Mouse (Mus musculus): ENCODE results near the gene Abca8b. TPM values are rescaled to one million over a fixed set of nuclear protein-coding genes. Genes with fewer than 3 reads are reported as not detected.

The Abca8b gene
- polyA plus RNA-seq (2012; rRNA removed) = 0.16 and 0.20 TPM in 2 replicates

DNA sequence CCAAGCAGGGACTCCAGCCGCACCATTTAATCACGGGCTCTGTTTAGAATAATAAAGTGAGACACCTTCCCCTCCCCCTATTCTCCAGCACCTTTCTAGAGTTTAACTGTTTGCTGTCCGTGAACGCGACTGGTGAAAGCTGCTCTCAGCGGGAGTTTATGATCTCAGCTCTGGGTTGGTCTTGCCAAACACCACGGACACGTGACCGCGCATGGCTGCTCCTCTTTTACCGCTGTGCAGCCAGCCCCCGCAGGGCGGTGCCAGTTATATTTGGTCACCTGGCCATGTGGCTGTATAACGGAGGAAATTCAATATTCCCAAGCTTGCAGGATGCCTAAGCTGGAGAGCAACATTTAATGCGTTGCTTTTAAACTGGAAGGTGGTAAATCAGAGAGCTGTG, at the start of gene Abca8b:
Abca8b (minus strand) TSS at position 222 of the 400 bp plus-strand sequence.
- TF ChIP-seq CTCF (IDR thresholded peaks at IDR 0.05; ENCODE audit: control insufficient read depth, insufficient read depth, insufficient replicate concordance, low read depth, low read length) (no peak), POLR2A (IDR thresholded peaks at IDR 0.05; ENCODE audit: control insufficient read depth, low read depth, low read length) (no peak)
- Histone ChIP-seq H3K27me3 (ENCODE audit: control insufficient read depth, insufficient read depth, low read length) (no peaks in the 10 kb centered on the region), H3K36me3 (ENCODE audit: control insufficient read depth, insufficient read depth, low read length) (no peaks in the 10 kb centered on the region), H3K27ac (ENCODE audit: control insufficient read depth, insufficient read depth, low read depth, low read length) (peak within 1 kb of the TSS; percentile 17; the same call in 1 of the 2 replicates), H3K4me3 (ENCODE audit: control insufficient read depth, low read depth, low read length) (peak within 1 kb of the TSS; percentile 55), H3K4me1 (ENCODE audit: control insufficient read depth, insufficient read depth, low read length) (peaks cover 4% of the 10 kb centered on the region)

GRCm38 (mm10) chr11:110037795-110038194, 42.1 kb upstream of the Abca8b start:
- Histone ChIP-seq H3K27me3 (ENCODE audit: control insufficient read depth, insufficient read depth, low read length) (no peaks in the 10 kb centered on the region), H3K4me1 (ENCODE audit: control insufficient read depth, insufficient read depth, low read length) (no peaks in the 10 kb centered on the region), H3K27ac (ENCODE audit: control insufficient read depth, insufficient read depth, low read depth, low read length) (no peak overlapping the region), H3K36me3 (ENCODE audit: control insufficient read depth, insufficient read depth, low read length) (no peaks in the 10 kb centered on the region), H3K4me3 (ENCODE audit: control insufficient read depth, low read depth, low read length) (no peak overlapping the region)
- no peak for TF ChIP-seq POLR2A (IDR thresholded peaks at IDR 0.05; ENCODE audit: control insufficient read depth, low read depth, low read length)
- no peak for TF ChIP-seq CTCF (IDR thresholded peaks at IDR 0.05; ENCODE audit: control insufficient read depth, insufficient read depth, insufficient replicate concordance, low read depth, low read length)

- Histone ChIP-seq H3K4me3 (ENCODE audit: control insufficient read depth, low read depth, low read length) (no peak overlapping the region), H3K36me3 (ENCODE audit: control insufficient read depth, insufficient read depth, low read length) (no peaks in the 10 kb centered on the region), H3K27ac (ENCODE audit: control insufficient read depth, insufficient read depth, low read depth, low read length) (no peak overlapping the region), H3K27me3 (ENCODE audit: control insufficient read depth, insufficient read depth, low read length) (no peaks in the 10 kb centered on the region), H3K4me1 (ENCODE audit: control insufficient read depth, insufficient read depth, low read length) (no peaks in the 10 kb centered on the region; the same call in 1 of the 2 replicates)
- no peak for TF ChIP-seq POLR2A (IDR thresholded peaks at IDR 0.05; ENCODE audit: control insufficient read depth, low read depth, low read length)
- no peak for TF ChIP-seq CTCF (IDR thresholded peaks at IDR 0.05; ENCODE audit: control insufficient read depth, insufficient read depth, insufficient replicate concordance, low read depth, low read length)
Observed at GRCm38 (mm10) chr11:110028913-110029695, 33.5 kb upstream of the Abca8b start.

DNA sequence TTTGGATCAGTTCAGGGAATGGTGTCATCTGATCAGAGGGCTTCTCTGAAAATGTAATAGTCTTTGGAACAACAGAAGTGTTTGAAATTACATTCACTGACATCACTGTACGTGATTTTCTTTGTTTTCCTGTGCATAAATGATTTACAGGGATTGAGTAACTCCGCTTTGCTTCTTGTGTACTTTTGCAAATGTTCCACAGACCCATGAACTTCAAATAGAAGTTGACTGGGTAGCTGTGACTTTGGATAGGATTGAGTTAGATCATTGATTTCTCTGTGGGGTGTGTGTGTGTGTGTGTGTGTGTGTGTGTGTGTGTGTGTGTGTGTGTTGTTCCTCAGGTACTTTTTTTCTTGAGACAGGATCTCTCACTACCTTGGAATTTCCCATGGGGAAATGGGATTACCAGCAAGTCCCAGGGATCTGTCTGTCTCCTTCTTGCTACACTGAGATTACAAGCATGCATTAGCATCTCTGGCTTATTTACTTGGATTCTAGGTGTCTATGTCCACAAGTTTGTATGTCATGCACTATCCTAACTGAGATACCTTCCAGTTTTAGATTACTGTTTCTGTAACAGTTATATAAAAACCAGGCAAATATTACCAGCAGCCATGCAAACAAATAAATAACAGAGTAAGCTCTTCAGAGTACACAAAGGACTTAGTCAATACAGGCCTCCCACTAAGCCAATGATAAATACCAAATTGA, 15.3 kb upstream of the Abca8b start:
- no peaks in the 10 kb centered on the region for H3K27me3 ChIP-seq (ENCODE audit: control insufficient read depth, insufficient read depth, low read length)
- no peaks in the 10 kb centered on the region for H3K4me1 ChIP-seq (ENCODE audit: control insufficient read depth, insufficient read depth, low read length)
- no peak for TF ChIP-seq POLR2A (IDR thresholded peaks at IDR 0.05; ENCODE audit: control insufficient read depth, low read depth, low read length)
- H3K27ac ChIP-seq (ENCODE audit: control insufficient read depth, insufficient read depth, low read depth, low read length) = no peak overlapping the region
- H3K4me3 ChIP-seq (ENCODE audit: control insufficient read depth, low read depth, low read length) = no peak overlapping the region
- no peaks in the 10 kb centered on the region for H3K36me3 ChIP-seq (ENCODE audit: control insufficient read depth, insufficient read depth, low read length)

DNA sequence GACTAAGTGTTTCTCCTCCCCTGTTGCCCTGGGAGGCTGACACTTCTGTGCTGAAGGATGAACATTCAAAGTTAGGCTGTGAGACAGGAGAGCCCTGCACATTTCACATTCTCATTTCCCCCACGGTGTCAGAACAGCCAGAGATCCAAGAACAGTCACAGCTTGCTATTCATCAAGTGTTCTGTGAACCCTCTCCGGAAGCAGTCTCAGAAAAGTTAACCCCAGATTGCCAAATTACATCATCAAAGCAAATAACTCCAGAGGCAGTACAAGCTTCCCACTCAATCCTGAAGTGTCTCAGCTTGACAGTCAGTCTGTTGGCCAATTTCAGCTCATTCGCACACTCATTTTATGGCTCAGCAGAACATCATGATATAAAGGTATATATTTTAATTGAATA, 632 bp downstream of the Abca8b start:
- no peak overlapping the region for H3K27ac ChIP-seq (ENCODE audit: control insufficient read depth, insufficient read depth, low read depth, low read length)
- TF ChIP-seq CTCF (IDR thresholded peaks at IDR 0.05; ENCODE audit: control insufficient read depth, insufficient read depth, insufficient replicate concordance, low read depth, low read length) (no peak), POLR2A (IDR thresholded peaks at IDR 0.05; ENCODE audit: control insufficient read depth, low read depth, low read length) (no peak)
- H3K4me1 ChIP-seq (ENCODE audit: control insufficient read depth, insufficient read depth, low read length) = peaks cover 4% of the 10 kb centered on the region
- no peak overlapping the region for H3K4me3 ChIP-seq (ENCODE audit: control insufficient read depth, low read depth, low read length)
- no peaks in the 10 kb centered on the region for H3K36me3 ChIP-seq (ENCODE audit: control insufficient read depth, insufficient read depth, low read length)
- H3K27me3 ChIP-seq (ENCODE audit: control insufficient read depth, insufficient read depth, low read length) = no peaks in the 10 kb centered on the region

DNA sequence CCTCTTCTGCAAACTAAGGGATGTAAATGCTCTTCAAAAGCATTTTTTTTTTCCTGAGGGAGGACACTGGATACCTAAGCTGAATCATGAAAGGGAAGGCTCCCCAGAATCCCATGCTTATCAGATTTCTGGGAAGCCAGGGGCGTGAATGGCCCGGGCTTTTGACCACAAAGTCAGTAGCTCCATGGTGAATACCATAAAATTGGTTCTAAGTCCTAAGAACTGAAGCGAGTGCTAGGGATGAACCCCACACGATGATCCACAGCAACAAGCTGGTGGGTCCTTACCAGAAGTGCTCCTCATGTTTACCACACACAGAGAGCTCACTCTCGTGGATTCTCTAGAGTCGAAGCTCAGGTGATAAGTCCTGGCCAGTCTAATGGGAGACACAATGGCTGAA, 1.6 kb downstream of the Abca8b start:
- H3K27ac ChIP-seq (ENCODE audit: control insufficient read depth, insufficient read depth, low read depth, low read length) = no peak overlapping the region
- no peaks in the 10 kb centered on the region for H3K36me3 ChIP-seq (ENCODE audit: control insufficient read depth, insufficient read depth, low read length)
- TF ChIP-seq POLR2A (IDR thresholded peaks at IDR 0.05; ENCODE audit: control insufficient read depth, low read depth, low read length) (no peak), CTCF (IDR thresholded peaks at IDR 0.05; ENCODE audit: control insufficient read depth, insufficient read depth, insufficient replicate concordance, low read depth, low read length) (no peak)
- H3K4me3 ChIP-seq (ENCODE audit: control insufficient read depth, low read depth, low read length) = no peak overlapping the region
- peaks cover 4% of the 10 kb centered on the region for H3K4me1 ChIP-seq (ENCODE audit: control insufficient read depth, insufficient read depth, low read length)
- H3K27me3 ChIP-seq (ENCODE audit: control insufficient read depth, insufficient read depth, low read length) = no peaks in the 10 kb centered on the region

DNA sequence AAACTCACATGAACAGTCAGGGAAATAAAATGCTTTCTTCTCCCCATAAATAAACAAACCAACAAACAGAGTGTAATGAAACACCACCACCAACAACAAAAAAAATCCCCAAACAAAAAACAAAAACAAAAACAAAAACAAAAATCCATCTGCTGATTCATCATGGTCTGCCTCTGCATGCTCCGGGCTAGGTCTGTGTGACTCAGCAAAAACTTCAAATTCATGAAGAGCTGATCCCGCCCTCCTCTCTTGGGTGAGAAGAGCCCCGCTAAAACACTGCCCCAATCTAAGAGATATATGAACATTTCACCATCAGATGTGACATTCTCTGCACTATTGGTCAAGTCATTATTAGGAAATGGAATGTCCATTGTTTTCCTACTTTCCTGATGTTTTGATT, 4.4 kb downstream of the Abca8b start:
- H3K36me3 ChIP-seq (ENCODE audit: control insufficient read depth, insufficient read depth, low read length) = no peaks in the 10 kb centered on the region
- H3K27me3 ChIP-seq (ENCODE audit: control insufficient read depth, insufficient read depth, low read length) = no peaks in the 10 kb centered on the region
- H3K4me3 ChIP-seq (ENCODE audit: control insufficient read depth, low read depth, low read length) = no peak overlapping the region
- no peak overlapping the region for H3K27ac ChIP-seq (ENCODE audit: control insufficient read depth, insufficient read depth, low read depth, low read length)
- H3K4me1 ChIP-seq (ENCODE audit: control insufficient read depth, insufficient read depth, low read length) = peaks cover 4% of the 10 kb centered on the region
- TF ChIP-seq CTCF (IDR thresholded peaks at IDR 0.05; ENCODE audit: control insufficient read depth, insufficient read depth, insufficient replicate concordance, low read depth, low read length) (no peak), POLR2A (IDR thresholded peaks at IDR 0.05; ENCODE audit: control insufficient read depth, low read depth, low read length) (no peak)

Data from testis, adult 2 months (tissue).